Mouse (Mus musculus): ENCODE data around the gene Ints5.
"Not testable (repeated sequence)": the region's sequence is repeated elsewhere in the genome, so short reads cannot be mapped to it uniquely, and the experiment has no call there.

Gene Ints5

DNA sequence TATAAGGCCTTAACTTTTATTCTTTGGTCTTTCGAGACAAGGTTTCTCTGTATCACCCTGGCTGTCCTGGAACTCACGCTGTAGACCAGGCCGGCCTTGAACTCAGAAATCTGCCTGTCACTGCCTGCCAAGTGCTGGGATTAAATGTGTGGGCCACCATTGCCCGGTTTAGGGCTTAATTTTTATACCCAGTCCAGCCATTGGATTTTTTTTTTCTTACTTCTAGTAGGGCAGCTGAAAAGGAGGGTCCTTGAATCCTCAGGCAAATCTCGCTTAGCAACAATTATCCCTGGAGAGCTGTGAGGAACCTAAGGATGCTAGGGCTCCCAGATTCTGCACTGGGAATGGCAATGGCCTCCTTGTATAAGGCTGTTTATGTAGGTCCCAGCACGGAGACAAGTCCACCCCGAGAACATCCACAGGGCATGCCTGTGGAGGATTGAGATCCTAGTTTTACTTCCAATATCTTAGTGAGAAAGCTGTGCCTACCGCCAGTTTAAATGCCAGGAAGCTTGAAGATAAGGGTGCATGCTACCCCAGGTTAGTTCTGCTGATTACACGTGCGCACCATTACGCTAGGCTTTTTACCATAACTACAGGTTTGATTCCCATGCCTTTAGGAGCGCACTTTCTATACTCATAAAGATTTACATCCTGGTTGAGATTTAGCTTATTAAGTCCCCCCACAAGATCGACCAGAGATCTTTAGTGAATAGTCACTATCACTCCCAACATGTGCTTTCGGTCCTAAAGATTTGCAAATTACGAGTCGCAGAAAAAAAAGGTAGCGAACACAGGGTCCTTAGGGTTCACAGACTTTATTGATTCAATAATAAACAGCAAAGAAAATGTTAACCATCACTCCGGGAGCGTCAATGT lies 5.0 kb upstream of the Ints5 start:
- DNase-seq (ENCODE audit: low spot score in 2 of 2), result no peak

DNA sequence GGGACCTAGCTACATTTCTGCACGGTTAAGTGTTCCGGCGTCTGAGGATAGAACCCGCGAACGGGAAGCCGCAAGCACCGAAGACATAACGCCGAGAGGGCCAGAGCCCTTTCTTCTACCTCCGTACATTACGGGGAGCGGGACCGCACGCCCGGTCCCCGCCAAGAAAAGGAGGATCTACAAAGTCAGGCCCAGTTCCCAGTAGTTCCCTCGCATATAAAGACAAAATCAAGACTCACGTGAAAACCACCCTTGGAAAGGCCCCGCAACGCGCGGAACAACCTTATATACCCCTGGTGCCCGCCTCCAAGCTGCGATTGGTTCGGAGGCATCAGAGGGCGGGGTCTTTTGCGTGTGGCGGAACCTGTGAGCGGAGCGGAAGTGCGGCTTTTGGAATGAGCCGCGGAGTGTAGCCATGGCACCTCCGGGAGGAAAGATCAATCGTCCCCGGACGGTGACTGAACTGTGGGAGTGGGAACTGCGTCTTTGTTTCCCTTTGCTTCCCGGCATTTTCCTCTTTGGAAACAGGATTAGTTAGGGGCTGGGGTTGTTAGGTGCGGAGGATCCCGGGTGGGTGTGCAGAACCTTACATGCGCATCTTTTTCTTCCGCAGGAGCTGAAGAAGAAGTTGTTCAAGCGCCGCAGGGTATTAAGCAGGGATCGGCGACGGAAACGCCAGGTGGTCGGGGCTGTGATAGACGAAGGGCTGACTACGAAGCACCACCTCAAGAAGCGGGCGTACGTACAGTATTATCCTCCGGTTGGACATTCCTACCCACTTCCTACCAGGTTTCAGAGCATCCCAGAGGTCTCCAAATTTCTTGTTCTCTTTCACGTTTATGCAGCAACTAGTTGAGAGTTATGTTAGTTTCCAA lies 4.1 kb upstream of the Ints5 start, which contains the start of the genes 1810009A15Rik and Gm49416:
Gene 1810009A15Rik, plus strand, starts transcription at position 343 of the 875 bp plus-strand sequence.
Gene Gm49416, plus strand, starts transcription at position 416 of the 875 bp plus-strand sequence.
- peak; percentile 96 to 97 for DNase-seq (ENCODE audit: low spot score in 2 of 2)

DNA sequence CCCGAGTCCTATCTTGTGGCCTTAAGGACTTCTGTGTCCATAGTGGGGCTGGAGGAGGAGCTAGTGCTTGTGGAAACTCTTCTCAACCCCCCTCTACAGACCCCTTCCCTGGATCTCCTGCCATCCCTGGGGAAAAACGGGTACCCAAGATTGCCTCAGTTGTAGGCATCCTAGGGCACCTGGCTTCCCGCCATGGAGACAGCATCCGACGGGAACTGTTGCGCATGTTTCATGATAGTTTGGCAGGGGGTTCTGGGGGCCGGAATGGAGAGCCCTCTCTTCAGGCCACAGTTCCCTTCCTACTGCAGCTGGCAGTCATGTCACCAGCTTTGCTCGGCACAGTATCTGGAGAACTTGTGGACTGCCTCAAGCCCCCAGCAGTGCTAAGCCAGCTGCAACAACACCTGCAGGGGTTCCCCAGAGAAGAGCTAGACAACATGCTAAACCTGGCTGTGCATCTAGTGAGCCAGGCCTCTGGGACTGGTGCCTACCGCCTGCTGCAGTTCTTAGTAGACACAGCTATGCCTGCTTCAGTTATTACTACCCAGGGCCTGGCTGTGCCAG lies 2.7 kb downstream of the Ints5 start:
- DNase-seq (ENCODE audit: low spot score in 2 of 2), result no peak

DNA sequence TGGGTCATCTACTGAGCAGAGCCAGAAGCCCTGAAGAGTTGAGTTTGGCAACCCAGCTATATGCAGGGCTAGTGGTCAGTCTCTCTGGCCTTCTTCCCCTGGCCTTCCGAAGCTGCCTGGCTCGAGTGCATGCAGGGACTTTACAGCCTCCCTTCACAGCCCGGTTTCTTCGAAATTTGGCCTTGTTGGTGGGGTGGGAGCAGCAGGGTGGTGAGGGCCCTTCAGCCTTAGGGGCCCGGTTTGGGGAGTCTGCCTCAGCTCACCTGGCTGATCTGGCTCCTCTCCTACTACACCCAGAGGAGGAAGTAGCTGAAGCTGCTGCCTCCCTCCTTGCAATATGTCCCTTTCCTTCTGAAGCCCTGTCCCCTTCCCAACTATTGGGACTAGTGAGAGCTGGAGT lies 3.4 kb downstream of the Ints5 start:
- not testable (repeated sequence) for DNase-seq (ENCODE audit: low spot score in 2 of 2)

DNA sequence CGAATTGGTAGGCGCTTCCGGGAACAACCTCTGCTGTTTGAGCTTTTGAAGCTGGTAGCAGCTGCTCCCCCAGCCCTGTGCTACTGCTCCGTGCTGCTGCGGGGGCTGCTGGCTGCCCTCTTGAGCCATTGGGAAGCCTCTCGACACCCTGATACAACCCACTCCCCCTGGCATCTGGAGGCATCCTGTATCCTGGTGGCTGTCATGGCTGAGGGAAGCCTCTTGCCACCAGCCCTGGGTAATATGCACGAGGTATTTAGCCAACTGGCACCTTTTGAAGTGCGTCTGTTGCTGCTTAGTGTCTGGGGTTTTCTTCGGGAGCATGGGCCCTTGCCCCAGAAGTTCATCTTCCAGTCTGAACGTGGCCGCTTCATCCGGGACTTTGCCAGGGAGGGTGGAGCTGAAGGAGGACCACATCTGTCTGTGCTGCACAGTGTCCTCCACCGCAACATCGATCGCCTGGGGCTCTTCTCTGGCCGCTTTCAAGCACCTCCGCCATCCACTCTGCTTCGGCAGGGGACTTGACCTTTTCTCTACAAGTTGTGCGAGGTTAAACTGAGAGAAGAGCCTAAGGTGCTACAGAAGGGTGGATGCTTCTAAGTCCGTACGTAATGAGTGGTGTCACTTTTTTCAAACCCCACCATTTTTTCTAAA lies 4.5 kb downstream of the Ints5 start:
- peak in 1 of 2 experiments; percentile 70 for DNase-seq (ENCODE audit: low spot score in 2 of 2)

DNA sequence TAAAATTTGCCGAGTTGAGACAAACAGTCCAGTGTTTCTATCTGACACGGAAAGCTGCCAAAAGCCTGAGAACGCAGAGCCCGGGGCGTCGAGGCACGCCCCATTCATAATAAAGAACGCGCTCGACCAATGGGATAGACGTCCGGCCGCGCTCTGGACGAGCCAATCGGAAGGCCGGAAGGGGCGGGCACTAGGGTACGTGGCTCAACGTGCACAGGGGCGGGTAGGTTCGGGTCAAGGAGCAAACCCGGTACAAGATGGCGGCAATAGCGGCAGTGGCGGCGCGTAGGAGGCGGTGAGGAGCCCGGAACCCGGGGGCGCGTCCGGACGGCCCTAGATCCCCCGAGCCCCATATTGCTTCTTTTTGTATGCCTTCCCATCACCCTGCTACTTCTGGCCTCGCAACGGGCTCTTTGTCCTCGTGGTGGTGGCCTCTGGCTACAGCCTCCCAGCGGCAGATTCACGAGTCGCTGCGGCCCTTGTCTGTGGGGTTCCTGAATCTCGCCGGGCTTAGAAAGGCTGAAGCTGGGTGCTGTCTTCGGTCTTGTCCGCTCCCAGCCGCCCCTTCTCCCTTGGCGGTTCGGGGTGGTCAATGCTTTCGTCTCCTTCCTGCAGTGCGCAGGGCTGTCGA lies 5.2 kb downstream of the Ints5 start, which contains the start of gene Ganab:
Gene Ganab, plus strand, starts transcription at position 207 of the 631 bp plus-strand sequence.
- DNase-seq (ENCODE audit: low spot score in 2 of 2), result peak; percentile 95 to 97

DNA sequence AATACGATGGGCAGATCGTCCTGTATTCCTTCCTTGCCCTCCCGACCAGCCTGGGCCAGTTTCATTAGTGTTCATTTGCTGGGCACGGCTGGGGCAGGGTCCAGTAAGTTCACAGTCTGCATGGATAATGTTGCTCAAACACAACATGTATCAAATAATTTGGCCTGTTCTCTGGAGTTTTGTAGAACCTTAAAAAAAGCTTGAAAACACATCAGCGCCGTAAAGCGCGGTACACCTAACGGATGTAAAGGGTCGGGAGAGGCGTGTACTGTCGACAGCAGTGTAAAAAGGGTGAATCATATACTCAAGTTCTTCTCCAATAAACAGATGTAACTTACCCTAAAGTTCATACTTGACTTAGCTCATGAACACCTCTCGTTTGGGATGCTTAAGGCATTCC lies 5.8 kb downstream of the Ints5 start:
- no peak for DNase-seq (ENCODE audit: low spot score in 2 of 2)

DNA sequence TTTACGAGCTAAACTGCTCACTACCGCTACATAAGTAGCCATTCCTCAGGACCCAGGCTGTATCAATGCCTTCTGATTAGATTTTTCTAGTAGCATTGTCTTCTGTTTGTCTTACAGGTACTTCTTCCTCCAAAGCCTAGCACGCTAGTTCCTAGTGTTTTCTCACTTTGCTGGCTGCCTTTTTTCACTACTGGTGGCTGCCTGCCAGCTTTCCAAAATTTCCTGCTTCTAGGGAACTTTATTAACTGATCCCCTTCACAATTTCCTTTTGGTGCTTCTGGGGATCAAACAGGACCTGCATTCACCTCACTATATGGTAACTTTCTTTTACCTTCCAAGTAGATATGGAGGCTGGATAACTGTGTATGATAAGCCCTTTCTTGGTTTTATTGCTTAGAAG lies 6.3 kb downstream of the Ints5 start:
- DNase-seq (ENCODE audit: low spot score in 2 of 2), result no peak

DNA sequence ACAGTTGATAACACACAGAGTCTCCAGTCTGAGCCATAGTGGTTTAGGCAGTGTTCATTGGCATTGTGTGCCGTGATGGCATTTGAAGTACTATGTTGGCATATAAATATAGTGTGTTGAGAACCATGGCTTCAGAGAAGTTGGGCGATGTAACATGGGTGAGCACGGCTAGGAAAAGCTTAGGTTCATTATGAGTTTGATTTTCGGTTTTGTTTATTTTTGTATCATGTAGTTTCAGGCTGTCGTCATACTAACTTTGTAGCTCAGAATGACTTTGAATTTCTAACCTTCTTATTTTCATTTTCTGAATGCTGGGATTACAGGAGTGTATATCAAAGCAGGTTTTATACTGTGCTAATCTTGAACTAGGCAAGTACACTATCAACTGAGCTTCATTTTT lies 10.6 kb downstream of the Ints5 start:
- no peak for DNase-seq (ENCODE audit: low spot score in 2 of 2)

DNA sequence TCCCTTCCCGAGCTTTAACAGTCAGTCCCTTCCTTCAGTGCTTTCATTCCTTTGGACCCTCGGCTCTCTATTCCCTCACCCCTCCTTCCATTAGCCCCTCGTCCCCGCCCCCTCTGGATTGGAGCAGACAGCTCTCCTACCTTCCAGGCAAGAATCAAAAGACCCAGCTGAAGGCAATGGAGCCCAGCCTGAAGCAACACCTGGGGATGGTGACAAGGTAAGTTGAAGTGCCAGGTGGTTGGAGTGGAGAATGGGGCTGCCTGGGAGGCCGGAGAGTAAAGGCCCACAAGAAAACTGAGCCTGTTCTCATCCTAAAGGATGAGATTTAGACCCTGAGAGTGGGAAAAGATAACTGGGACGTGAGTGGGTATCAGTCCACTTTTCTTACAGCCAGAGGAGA lies 15.7 kb downstream of the Ints5 start:
- DNase-seq (ENCODE audit: low spot score in 2 of 2), result no peak

DNA sequence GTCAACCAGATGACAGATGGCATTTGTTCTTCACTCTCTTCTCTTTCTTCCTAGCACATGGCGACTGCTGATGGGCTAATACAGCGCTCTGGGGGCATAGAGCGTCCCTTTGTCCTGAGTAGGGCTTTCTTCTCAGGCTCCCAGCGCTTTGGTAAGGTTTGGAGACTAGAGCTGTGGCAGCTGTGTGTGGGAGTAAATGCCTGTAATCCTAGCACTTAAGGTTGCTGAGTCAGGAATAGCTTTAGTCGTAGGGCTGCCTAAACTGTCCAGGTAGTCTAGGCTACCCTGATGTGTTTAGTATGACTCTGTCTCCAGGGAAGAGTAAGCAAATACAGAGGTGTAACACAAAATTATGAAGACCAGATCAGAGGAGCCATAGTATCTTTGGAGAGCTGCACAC lies 19.0 kb downstream of the Ints5 start:
- no peak for DNase-seq (ENCODE audit: low spot score in 2 of 2)

DNA sequence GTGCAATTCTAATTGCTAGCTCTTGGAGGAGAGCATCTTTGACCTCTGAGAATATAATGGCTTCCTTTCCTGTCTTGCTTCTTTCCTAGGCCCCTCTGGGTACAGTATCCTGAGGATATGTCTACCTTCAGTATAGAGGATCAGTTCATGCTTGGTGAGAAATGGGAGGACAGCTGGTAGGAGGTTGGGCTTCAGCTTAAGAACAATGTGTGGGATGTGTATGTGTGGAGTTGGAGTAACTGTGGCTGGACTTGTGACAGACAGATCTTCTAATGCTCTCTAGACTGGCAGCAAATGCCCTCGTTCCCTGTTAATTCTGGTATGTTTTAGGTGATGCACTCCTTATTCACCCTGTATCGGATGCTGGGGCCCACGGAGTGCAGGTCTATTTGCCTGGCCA lies 21.4 kb downstream of the Ints5 start:
- DNase-seq (ENCODE audit: low spot score in 2 of 2), result no peak

DNA sequence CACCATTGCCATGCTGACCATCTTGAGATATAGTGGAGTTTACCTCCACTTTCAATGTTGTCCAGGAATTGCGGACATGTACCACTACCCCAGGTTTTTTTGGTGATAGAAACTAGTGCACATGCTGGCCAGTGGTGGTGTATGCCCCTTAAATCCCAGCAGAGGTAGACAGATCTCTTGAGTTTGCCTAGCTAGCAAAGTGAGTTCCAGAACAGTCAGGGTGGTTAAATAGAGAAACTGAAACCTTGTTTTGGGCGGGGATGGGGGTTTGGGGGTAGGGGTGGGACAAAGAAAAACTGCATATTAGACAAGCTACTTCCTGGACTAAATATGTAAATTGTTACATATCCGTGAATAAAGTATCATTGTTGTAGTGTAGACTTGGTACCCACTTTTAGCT lies 26.2 kb downstream of the Ints5 start:
- no peak for DNase-seq (ENCODE audit: low spot score in 2 of 2)

DNA sequence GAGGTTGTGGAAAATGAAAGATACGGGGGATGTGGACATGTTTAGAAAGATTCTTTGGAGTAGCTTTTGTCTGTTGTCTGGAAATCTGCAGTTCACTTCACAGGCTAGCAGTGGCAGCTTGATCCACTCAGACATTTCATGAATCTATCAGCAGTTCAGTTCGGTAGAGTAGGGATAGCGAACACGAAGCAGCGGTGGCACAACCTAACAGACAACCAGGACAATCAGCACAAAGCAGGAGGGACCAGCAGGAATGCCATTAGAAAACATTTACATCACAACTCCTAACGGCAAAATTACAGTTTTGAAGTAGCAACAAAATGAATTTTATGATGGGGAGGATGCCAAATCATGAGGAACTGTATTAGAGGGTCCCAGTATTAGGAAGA lies 26.9 kb downstream of the Ints5 start:
- no peak for DNase-seq (ENCODE audit: low spot score in 2 of 2)

DNA sequence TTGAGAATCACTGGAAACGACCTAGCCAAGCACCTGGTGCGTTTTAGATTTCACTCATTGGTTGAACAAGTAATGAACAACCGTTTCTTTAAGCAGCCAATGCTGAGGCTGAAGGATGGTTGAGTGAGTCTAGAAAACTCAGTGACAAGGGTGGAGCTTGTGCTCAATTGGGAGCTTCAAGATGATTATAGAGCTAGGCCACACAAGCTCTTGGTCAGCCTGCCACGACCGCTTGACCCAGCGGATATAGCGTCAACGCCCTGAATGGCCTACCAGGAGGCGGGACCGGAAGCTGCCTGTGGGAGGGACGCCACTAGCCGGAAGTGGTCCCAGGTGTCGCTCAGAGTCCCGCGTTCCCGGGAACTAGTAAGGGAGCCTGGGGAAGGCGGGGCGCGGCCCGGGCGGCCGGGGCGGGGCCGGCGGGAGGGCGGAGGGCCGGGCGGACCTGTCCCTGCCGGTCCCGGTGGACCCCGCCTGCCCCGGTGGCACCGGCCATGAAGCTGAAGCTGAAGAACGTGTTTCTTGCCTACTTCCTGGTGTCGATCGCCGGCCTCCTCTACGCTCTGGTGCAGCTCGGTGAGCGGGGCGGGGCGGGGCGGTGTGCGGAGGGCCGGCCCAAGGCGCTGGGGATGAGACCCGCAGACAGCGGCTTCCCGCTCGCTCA lies 27.4 kb downstream of the Ints5 start, which contains the start of gene B3gat3:
Gene B3gat3, plus strand, starts transcription at position 302 of the 664 bp plus-strand sequence.
- DNase-seq (ENCODE audit: low spot score in 2 of 2), result peak; percentile 89 to 92

DNA sequence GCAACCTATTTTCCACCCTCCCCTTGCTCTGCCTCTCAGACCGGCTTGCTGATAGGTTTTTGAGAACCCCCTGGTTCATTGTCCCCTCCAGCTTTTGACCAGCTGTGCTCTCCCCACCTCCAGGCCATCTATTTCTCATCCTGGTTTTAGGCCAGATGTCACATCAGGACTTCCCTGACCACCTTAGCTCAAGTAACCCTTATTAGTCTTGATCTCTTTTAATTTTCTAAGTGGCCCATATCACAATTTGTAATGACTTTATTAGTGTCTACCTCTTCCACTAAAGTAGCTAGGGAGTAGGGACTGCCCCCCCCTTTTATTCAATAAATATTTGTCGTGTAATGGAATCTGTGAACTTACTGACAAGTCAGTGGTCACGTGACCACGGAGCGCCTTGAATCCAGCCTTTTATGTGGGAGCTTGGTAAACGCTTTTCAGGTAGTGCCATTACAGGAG lies 28.1 kb downstream of the Ints5 start:
- DNase-seq (ENCODE audit: low spot score in 2 of 2), result peak in 1 of 2 experiments; percentile 31

DNA sequence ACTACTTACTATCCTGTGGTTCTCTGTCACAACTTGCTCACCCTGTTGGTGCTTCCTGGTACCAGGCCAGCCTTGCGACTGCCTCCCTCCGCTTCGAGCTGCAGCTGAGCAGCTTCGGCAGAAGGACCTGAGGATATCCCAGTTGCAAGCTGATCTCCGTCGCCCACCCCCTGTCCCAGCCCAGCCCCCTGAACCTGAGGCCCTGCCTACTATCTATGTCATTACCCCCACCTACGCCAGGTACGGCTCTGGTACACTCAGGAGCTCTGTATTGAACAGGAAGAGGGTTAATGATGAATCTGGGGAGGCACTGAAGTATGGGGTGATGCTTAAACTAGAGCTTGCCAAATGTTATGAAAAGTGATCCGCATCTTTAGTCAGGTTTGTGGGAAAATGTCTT lies 28.9 kb downstream of the Ints5 start:
- no peak for DNase-seq (ENCODE audit: low spot score in 2 of 2)

DNA sequence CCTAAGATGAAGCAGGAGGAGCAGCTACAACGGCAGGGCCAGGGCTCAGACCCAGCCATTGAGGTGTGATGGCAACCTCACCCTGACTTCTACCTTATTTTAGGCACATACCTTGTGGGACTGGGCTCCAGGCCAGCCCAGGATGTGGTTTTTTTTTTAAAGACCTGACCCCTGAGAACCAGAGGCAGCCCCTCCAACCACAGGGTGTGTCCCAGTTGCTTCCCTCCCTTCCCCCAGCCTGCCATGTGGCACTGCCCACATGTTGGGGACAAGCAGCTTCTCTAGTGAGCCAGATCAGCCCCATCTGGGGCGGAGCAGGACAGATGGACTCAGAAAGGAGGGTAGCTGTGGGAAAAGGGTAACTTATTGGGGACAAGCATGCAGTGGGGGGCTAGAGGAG lies 34.0 kb downstream of the Ints5 start:
- DNase-seq (ENCODE audit: low spot score in 2 of 2), result peak in 1 of 2 experiments; percentile 60

DNA sequence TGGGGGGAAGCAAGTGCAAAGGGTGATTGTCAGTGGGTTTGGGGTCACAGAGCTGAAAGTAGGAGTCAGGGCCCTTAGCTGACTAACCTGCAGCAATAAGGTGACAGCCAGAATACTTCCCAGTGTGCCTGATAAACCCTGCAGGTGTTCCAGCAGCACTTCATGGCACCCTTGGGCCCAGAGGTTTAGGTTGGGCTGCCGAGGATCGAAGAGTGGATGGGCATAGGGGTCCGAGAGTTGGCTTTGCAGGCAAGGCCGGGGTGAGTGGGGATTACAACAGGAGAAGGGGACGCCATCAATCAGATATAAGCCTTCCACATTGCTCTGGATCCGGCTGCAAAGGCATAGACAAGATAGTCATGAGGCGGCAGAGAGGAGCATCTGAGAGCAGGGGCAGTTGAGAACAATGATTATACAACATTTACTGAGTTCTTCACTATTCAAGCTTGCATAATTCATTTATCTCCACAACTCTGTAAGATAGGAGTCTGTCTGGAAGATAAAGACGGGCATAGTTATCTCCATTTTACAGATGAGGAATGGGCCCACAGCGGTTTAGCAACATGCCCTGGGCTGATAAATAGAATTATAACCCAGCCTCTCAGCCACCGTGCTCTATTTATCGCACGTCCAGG lies 35.2 kb downstream of the Ints5 start:
- DNase-seq (ENCODE audit: low spot score in 2 of 2), result peak in 1 of 2 experiments; percentile 60

DNA sequence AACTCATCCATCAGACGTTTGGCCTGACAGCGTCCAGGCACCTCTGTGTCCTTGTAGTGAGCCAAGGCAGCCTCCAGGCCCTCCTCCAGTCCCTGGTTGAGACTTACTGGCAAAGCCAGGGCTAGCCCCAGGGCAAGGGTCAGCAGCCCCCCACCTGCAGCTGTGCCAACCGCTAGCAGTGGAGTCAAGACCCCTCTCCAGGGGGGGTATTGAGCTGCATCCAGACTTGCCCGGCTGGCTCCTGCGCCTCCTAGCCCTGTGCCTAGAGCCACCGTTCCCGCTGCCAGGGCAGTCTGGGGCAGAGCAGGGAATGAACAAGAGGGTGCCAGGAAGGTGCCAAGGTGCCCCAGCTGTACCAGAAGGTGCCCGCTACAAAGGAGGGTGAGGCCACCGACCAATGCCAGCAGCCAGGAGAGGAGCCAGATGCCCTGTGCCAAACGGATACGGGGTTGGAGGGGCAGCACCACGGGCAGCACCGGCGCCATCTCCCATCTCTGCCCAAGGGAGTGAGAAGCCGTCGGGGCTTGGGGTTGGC lies 36.0 kb downstream of the Ints5 start:
- peak in 1 of 2 experiments; percentile 69 for DNase-seq (ENCODE audit: low spot score in 2 of 2)

Data from spleen, postnatal 4 days (tissue).